Mouse (Mus musculus): ENCODE measurements around the gene Guk1. TPM values are rescaled to one million over a fixed set of nuclear protein-coding genes. Genes with fewer than 3 reads are reported as not detected.
"Not testable (repeated sequence)": the region's sequence is repeated elsewhere in the genome, so short reads cannot be mapped to it uniquely, and the experiment has no call there.

Guk1 gene
- polyA plus RNA-seq, 1 experiment from 2014 or later: 142 TPM

GRCm38 (mm10) chr11:59218389-59218998 is 26.5 kb upstream of the Guk1 start:
- DNase-seq (ENCODE audit: low spot score) (peak; percentile 59), ATAC-seq (replicated peaks; ENCODE audit: low FRiP score, low TSS enrichment, low read depth) (peak; percentile 61; the same call in 1 of the 2 replicates)
- Histone ChIP-seq H3K27ac (ENCODE audit: low read depth) (no peak overlapping the region; the same call in 1 of the 2 replicates), H3K9me3 (ENCODE audit: control insufficient read depth, low read length) (no peaks in the 10 kb centered on the region), H3K9ac (ENCODE audit: low read length) (no peak overlapping the region), H3K4me1 (replicated peaks; ENCODE audit: control insufficient read depth, insufficient read depth, low read length) (peaks cover 23% of the 10 kb centered on the region), H3K4me3 (ENCODE audit: low read depth, low read length) (no peak overlapping the region), H3K27me3 (replicated peaks; ENCODE audit: control insufficient read depth, insufficient read depth, low read length) (no peaks in the 10 kb centered on the region), H3K36me3 (ENCODE audit: control insufficient read depth, insufficient read depth, low read length) (peaks cover 28% of the 10 kb centered on the region), H3K4me2 (ENCODE audit: low read length) (no peak overlapping the region)
- WGBS: 68% methylated on average over 4 of the region's 4 CpGs

- Histone ChIP-seq H3K9me3 (ENCODE audit: control insufficient read depth, low read length) (no peaks in the 10 kb centered on the region), H3K4me2 (ENCODE audit: low read length) (no peak overlapping the region), H3K9ac (ENCODE audit: low read length) (no peak overlapping the region), H3K4me1 (replicated peaks; ENCODE audit: control insufficient read depth, insufficient read depth, low read length) (peaks cover 12% of the 10 kb centered on the region), H3K27ac (ENCODE audit: low read depth) (no peak overlapping the region), H3K36me3 (ENCODE audit: control insufficient read depth, insufficient read depth, low read length) (peaks cover 36% of the 10 kb centered on the region), H3K4me3 (ENCODE audit: low read depth, low read length) (no peak overlapping the region), H3K27me3 (replicated peaks; ENCODE audit: control insufficient read depth, insufficient read depth, low read length) (no peaks in the 10 kb centered on the region)
- no peak for DNase-seq (ENCODE audit: low spot score)
- no peak for ATAC-seq (replicated peaks; ENCODE audit: low FRiP score, low TSS enrichment, low read depth)
- 78% methylated on average over 3 of the region's 3 CpGs for WGBS
These were observed 24.9 kb upstream of the Guk1 start for GRCm38 (mm10) chr11:59216955-59217354.

- no peaks in the 10 kb centered on the region for H3K9me3 ChIP-seq (ENCODE audit: control insufficient read depth, low read length)
- DNase-seq (ENCODE audit: low spot score): no peak
- WGBS: 89% methylated on average over 12 of the region's 12 CpGs
- H3K4me3 ChIP-seq (ENCODE audit: low read depth, low read length): no peak overlapping the region
- peaks cover 50% of the 10 kb centered on the region for H3K36me3 ChIP-seq (ENCODE audit: control insufficient read depth, insufficient read depth, low read length)
- no peaks in the 10 kb centered on the region for H3K27me3 ChIP-seq (replicated peaks; ENCODE audit: control insufficient read depth, insufficient read depth, low read length)
- no peak for ATAC-seq (replicated peaks; ENCODE audit: low FRiP score, low TSS enrichment, low read depth)
- H3K9ac ChIP-seq (ENCODE audit: low read length): no peak overlapping the region
- H3K4me2 ChIP-seq (ENCODE audit: low read length): no peak overlapping the region
- H3K4me1 ChIP-seq (replicated peaks; ENCODE audit: control insufficient read depth, insufficient read depth, low read length): peaks cover 10% of the 10 kb centered on the region; the same call in 1 of the 2 replicates
- H3K27ac ChIP-seq (ENCODE audit: low read depth): no peak overlapping the region
These were observed 21.0 kb upstream of the Guk1 start for GRCm38 (mm10) chr11:59212892-59213494.

- H3K27ac ChIP-seq (ENCODE audit: low read depth); H3K4me3 ChIP-seq (ENCODE audit: low read depth, low read length); H3K27me3 ChIP-seq (replicated peaks; ENCODE audit: control insufficient read depth, insufficient read depth, low read length); H3K4me2 ChIP-seq (ENCODE audit: low read length); DNase-seq (ENCODE audit: low spot score); ATAC-seq (replicated peaks; ENCODE audit: low FRiP score, low TSS enrichment, low read depth); H3K9me3 ChIP-seq (ENCODE audit: control insufficient read depth, low read length); H3K9ac ChIP-seq (ENCODE audit: low read length): not testable (repeated sequence)
- Histone ChIP-seq H3K36me3 (ENCODE audit: control insufficient read depth, insufficient read depth, low read length) (peaks cover 45% of the 10 kb centered on the region), H3K4me1 (replicated peaks; ENCODE audit: control insufficient read depth, insufficient read depth, low read length) (peaks cover 10% of the 10 kb centered on the region; the same call in 1 of the 2 replicates)
- WGBS: 80% methylated on average over 12 of the region's 12 CpGs
These were observed 20.3 kb upstream of the Guk1 start for GRCm38 (mm10) chr11:59212320-59212719.

GRCm38 (mm10) chr11:59211561-59211960 is 19.5 kb upstream of the Guk1 start:
- not testable (repeated sequence) for ATAC-seq (replicated peaks; ENCODE audit: low FRiP score, low TSS enrichment, low read depth); H3K27ac ChIP-seq (ENCODE audit: low read depth); H3K27me3 ChIP-seq (replicated peaks; ENCODE audit: control insufficient read depth, insufficient read depth, low read length); H3K4me2 ChIP-seq (ENCODE audit: low read length); DNase-seq (ENCODE audit: low spot score); H3K4me3 ChIP-seq (ENCODE audit: low read depth, low read length); H3K9ac ChIP-seq (ENCODE audit: low read length); H3K9me3 ChIP-seq (ENCODE audit: control insufficient read depth, low read length)
- WGBS: 89% methylated on average over 9 of the region's 9 CpGs
- H3K36me3 ChIP-seq (ENCODE audit: control insufficient read depth, insufficient read depth, low read length): peaks cover 50% of the 10 kb centered on the region
- H3K4me1 ChIP-seq (replicated peaks; ENCODE audit: control insufficient read depth, insufficient read depth, low read length): peaks cover 10% of the 10 kb centered on the region; the same call in 1 of the 2 replicates

GRCm38 (mm10) chr11:59210020-59210419 is 18.0 kb upstream of the Guk1 start:
- DNase-seq (ENCODE audit: low spot score): no peak
- H3K4me2 ChIP-seq (ENCODE audit: low read length): no peak overlapping the region
- ATAC-seq (replicated peaks; ENCODE audit: low FRiP score, low TSS enrichment, low read depth): no peak
- no peak overlapping the region for H3K4me3 ChIP-seq (ENCODE audit: low read depth, low read length)
- peaks cover 64% of the 10 kb centered on the region for H3K36me3 ChIP-seq (ENCODE audit: control insufficient read depth, insufficient read depth, low read length)
- no peak overlapping the region for H3K9ac ChIP-seq (ENCODE audit: low read length)
- H3K27me3 ChIP-seq (replicated peaks; ENCODE audit: control insufficient read depth, insufficient read depth, low read length): no peaks in the 10 kb centered on the region
- H3K27ac ChIP-seq (ENCODE audit: low read depth): 0 out of 2 replicates have a peak overlapping the region, but pooled peaks have one; percentile 19
- H3K9me3 ChIP-seq (ENCODE audit: control insufficient read depth, low read length): no peaks in the 10 kb centered on the region
- 89% methylated on average over 4 of the region's 4 CpGs for WGBS
- peaks cover 10% of the 10 kb centered on the region; the same call in 1 of the 2 replicates for H3K4me1 ChIP-seq (replicated peaks; ENCODE audit: control insufficient read depth, insufficient read depth, low read length)

- H3K4me1 ChIP-seq (replicated peaks; ENCODE audit: control insufficient read depth, insufficient read depth, low read length): peaks cover 10% of the 10 kb centered on the region; the same call in 1 of the 2 replicates
- DNase-seq (ENCODE audit: low spot score): no peak
- H3K4me3 ChIP-seq (ENCODE audit: low read depth, low read length): peak overlapping the region; percentile 86; the same call in 1 of the 2 replicates
- no peaks in the 10 kb centered on the region for H3K27me3 ChIP-seq (replicated peaks; ENCODE audit: control insufficient read depth, insufficient read depth, low read length)
- peak overlapping the region; percentile 58; the same call in 1 of the 2 replicates for H3K4me2 ChIP-seq (ENCODE audit: low read length)
- H3K9ac ChIP-seq (ENCODE audit: low read length): no peak overlapping the region
- peaks cover 64% of the 10 kb centered on the region for H3K36me3 ChIP-seq (ENCODE audit: control insufficient read depth, insufficient read depth, low read length)
- H3K27ac ChIP-seq (ENCODE audit: low read depth): 0 out of 2 replicates have a peak overlapping the region, but pooled peaks have one; percentile 19
- 71% methylated on average over 5 of the region's 5 CpGs for WGBS
- no peak for ATAC-seq (replicated peaks; ENCODE audit: low FRiP score, low TSS enrichment, low read depth)
- H3K9me3 ChIP-seq (ENCODE audit: control insufficient read depth, low read length): no peaks in the 10 kb centered on the region
These were observed 17.6 kb upstream of the Guk1 start for GRCm38 (mm10) chr11:59209580-59209979.

- peak overlapping the region; percentile 86 for H3K4me3 ChIP-seq (ENCODE audit: low read depth, low read length)
- no peaks in the 10 kb centered on the region for H3K27me3 ChIP-seq (replicated peaks; ENCODE audit: control insufficient read depth, insufficient read depth, low read length)
- 10% methylated on average over 18 of the region's 18 CpGs for WGBS
- peak overlapping the region; percentile 58 for H3K4me2 ChIP-seq (ENCODE audit: low read length)
- peaks cover 64% of the 10 kb centered on the region for H3K36me3 ChIP-seq (ENCODE audit: control insufficient read depth, insufficient read depth, low read length)
- DNase-seq (ENCODE audit: low spot score) (peak; percentile 89), ATAC-seq (replicated peaks; ENCODE audit: low FRiP score, low TSS enrichment, low read depth) (peak; percentile 65)
- H3K9ac ChIP-seq (ENCODE audit: low read length): peak overlapping the region; percentile 87
- no peaks in the 10 kb centered on the region for H3K9me3 ChIP-seq (ENCODE audit: control insufficient read depth, low read length)
- H3K4me1 ChIP-seq (replicated peaks; ENCODE audit: control insufficient read depth, insufficient read depth, low read length): peaks cover 10% of the 10 kb centered on the region; the same call in 1 of the 2 replicates
- peak overlapping the region; percentile 93; the same call in 1 of the 2 replicates for H3K27ac ChIP-seq (ENCODE audit: low read depth)
These were observed 17.0 kb upstream of the Guk1 start for GRCm38 (mm10) chr11:59209003-59209441.

Data from intestine, embryonic 14.5 days (tissue).